Mouse (Mus musculus) stomach, postnatal 0 days (tissue): Measurements from ENCODE around the gene Ovol3.

Experiments used
- CTCF ChIP-seq: IDR thresholded peaks from 2 replicates; pipeline ENCODE4 v1.5.1; 2016; ENCODE audit warnings: antibody characterized with exemption, low read depth, mild to moderate bottlenecking, moderate library complexity
- EP300 ChIP-seq: optimal IDR thresholded peaks from 2 replicates; pipeline ENCODE3; 2016; ENCODE audit warnings: antibody characterized with exemption

DNA sequence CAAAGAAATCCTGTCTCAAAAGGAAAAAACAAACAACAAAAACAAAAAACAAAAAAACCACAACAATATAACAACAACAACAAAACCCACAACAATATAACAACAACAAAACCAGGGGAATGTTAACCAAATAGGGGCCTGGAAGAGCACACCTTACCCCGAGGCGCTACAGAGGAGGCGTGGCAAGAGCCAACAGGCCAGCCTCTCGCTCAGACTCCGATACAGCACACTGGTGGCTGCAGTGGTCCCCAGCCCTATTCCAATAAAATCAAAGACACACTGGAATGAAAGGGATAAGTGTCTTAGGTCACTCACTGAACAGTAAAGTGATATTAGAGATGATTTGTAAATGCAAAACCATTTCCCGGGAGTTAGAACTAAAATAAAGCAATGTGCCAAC lies 44.0 kb upstream of the Ovol3 start:
- TF ChIP-seq CTCF (no peak), EP300 (no peak)
